Mouse (Mus musculus) T-helper 1 cell (primary cell): ENCODE data around the gene Vav2.

Experiments
- in situ Hi-C: fragments of 300-600 bp; cut with MboI, MseI; formaldehyde crosslinking; loops from one replicate; pipeline ENCODE4 v1.15.1; 2025; ENCODE audit warnings: high pct_unique_total_duplicates

The Vav2 gene

DNA sequence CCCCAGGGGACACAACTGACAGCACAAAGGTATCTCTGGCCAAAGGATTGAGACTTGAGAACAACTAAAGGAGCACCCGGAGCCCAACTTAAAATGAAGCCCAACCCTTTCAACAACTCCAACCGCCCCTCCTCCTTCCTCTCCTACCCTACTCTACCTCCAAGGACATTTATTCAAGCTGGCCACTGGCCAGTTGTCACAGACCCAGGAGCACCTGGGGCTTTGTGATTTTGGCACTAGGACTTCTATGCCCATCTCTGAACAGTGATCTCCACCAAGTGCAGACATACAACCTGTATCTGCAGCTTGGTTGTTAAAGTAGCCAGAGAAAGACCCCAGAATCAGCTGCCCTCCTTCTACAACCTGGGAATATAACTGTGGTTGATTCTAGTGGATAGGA lies 102.1 kb downstream of the Vav2 start:
- in situ Hi-C loops = no loop called here

- in situ Hi-C loops = no loop called here
Observed at GRCm38 (mm10) chr2:27321431-27321875, 105.4 kb downstream of the Vav2 start.

- in situ Hi-C loops = no loop called here
Observed at GRCm38 (mm10) chr2:27320820-27321219, 106.0 kb downstream of the Vav2 start.

DNA sequence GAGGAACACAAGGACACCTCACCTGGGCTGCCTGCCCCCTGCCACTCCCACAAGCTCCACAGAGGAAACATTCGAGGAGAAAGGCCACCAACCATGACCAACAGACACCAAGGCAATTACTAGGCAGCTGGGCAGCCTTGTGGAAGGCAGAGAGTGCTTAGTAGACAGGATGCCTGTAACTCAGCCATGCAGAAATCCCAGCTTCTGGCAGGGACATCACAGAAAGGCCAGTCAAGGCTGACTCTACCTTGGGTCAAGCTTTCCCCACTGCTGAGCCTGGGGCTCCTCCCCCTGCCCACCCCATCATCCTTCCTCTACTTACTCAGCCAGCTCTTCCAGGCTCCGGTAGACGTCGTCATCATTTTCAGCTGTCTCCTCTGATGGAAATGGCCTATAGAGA lies 108.2 kb downstream of the Vav2 start:
- in situ Hi-C loops = no loop called here

GRCm38 (mm10) chr2:27318197-27318596 lies 108.6 kb downstream of the Vav2 start:
- in situ Hi-C loops = no loop called here

DNA sequence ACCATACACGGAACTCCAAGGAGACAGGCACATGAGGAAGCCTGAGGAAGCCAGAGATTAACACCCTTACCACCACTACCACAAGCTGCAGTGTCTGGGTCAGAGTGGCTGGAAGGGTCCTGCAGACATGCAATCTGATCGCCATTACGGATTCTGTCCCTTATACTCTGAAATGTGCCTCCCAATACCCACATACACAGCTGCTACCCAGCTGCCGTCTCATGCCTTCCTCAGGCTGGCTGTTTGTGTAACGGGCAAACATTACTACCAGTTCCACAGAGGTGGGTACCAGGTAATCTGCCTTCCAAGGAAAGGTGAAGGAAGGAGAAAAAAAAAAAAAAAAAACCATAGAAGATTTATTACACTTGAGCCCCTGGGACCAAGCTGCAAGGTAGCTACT lies 110.7 kb downstream of the Vav2 start:
- in situ Hi-C loops = no loop called here

DNA sequence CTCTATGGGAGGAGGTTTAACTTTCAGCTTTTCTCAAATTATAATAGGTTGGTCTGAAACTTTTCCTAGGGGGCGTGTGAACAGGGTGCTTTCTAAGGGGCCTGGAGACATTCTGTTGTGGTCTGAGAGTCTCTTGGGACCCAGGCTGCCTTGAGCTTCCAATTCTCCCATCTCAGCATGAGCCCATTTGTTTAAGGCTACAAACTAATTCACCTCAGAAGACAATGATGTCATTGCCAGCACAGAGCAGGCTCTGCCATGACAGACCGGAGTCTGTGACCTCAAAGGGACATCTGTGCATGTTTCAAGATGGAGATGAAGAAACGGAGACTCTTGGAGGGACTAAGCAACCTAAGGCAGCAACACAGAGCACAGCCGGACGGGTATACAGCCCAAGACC lies 112.6 kb downstream of the Vav2 start:
- in situ Hi-C loops = no loop called here

DNA sequence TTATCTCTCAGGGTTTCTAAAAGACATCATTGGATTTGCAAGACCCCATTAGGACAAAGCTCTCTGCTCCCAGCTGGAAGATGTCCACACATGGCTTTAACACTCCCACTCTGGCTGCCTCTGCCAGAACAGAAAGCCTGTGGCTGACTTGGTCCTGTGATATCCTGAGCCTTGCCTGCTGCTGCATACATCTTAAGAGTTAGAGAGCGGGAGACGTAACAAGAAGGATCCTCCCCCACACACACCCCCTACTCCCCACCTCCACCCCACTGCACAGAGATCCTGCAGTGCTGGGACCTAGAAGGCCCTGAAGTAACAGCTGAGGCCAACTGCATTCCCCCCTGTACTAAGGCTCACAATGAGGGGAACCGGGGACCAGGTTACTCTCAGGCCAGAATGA lies 114.3 kb downstream of the Vav2 start:
- in situ Hi-C loops = no loop called here

- in situ Hi-C loops = no loop called here
Observed at GRCm38 (mm10) chr2:27311606-27312005, 115.2 kb downstream of the Vav2 start.

GRCm38 (mm10) chr2:27310908-27311307 lies 115.9 kb downstream of the Vav2 start:
- in situ Hi-C loops = no loop called here

DNA sequence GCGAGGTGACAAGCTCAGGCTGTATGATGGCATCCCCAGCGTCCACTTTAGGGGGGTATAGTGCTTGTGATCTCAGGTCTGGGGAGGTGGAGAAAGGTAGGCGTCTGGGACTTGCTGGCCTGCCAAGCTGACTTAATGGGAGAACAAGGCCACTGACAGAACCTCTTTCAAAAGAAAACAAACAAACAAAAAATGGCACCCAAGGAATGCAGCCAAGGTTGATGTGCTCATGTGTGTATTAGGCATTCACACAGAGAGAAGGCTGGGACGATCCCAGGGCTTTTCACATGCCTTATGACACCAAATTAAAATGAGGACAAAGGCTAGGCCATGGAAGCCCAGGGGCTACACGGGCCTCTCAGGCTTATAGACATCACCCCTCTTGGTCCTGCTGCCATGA lies 116.6 kb downstream of the Vav2 start:
- in situ Hi-C loops = no loop called here

- in situ Hi-C loops = no loop called here
Observed at GRCm38 (mm10) chr2:27306628-27307027, 120.2 kb downstream of the Vav2 start.

DNA sequence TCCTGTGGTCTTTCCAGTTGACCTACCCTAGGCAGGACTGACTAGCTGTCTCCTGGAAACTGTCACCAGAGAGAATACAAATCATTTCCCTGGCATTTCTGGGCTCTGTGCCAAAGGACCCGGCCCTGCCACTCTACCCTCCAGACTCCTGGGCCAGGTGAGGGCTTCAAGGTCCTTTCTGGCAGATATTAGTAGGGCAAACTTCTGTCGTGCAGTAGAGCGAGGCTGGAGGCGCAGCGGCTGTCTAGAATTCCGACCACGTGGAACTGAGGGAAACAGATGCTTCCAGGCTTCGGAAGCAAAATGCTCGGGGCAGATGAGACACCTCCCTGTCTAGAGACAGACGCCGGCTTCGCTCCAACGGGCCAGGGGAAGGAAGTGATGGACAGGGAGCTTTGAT lies 122.1 kb downstream of the Vav2 start:
- in situ Hi-C loops = no loop called here

DNA sequence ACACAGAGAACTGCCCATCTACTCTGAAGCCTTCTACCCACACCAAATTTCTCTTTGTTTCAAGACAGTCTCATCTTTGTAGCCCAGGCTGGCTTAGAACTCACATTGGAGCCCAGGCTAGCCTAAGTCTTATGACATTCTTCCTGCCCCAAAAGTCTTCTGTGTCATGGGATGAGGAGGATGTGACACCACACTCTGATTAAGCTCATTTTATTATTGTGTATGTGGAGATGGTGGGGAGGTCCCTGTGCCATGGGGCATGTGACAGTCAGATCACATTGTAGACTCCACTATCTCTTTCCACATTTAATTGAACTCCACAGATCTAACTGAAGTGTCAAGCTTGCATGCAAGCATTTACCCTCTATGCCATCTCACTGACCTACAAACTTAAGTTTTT lies 122.8 kb downstream of the Vav2 start:
- in situ Hi-C loops = no loop called here

- in situ Hi-C loops = no loop called here
Observed at GRCm38 (mm10) chr2:27301444-27302111, 125.3 kb downstream of the Vav2 start.

- in situ Hi-C loops = no loop called here
Observed at GRCm38 (mm10) chr2:27300725-27301443, 125.9 kb downstream of the Vav2 start.

- in situ Hi-C loops = no loop called here
Observed at GRCm38 (mm10) chr2:27296656-27297406, 130.0 kb downstream of the Vav2 start.

GRCm38 (mm10) chr2:27294777-27295176 lies 132.1 kb downstream of the Vav2 start:
- in situ Hi-C loops = no loop called here

DNA sequence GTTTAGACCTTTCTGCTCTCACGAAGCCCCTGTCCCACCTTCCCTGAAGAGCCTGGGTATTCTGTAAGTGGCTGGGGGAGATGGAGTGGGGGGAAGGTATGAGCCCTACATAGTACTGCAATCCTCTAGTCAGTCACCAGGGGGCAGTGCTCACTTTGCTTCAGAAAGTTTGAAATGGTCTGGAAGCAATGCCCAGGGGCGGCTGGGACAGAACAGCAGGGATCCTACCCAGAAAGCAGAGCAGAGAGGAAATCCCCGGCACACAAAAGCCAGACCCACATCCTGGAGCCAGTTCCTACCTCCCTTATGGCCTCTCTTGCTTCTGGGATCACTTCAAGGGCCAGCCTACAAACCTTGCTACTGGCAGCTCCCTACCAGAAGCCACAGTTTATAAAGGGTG lies 137.8 kb downstream of the Vav2 start:
- in situ Hi-C loops = no loop called here

DNA sequence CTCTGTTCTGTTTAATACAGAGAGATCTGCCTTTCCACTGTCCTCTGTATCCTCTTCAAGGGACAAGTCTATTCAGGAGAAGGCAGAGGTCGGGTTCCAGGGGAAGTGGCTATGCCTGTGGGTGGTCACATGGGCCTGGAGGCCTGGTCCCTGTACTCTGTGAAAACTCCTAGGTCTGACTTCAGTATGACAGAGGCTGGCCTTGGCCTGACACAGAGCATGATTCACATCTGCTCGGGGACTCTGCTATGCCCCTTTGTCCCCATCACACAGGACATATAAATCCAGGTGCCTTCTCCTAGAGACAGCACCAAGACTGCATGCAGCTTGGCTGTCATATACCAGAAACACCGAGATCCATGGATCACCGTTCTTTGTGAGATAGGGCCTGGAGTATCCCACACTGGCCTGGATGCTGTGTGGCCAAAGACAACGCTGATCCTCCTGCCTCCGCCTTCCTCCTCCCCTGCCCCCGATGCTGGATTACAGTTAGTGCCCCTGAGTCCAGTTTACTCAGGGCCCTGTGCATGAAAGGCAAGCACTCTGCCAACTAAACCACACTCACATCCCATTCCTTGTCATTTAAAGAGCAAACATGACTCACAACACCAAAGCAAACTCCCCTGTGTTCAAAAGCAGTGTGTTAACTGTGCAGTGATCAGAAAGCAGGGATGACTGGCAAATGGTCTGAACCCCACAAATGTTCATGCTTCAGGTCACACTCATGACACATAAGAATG lies 139.7 kb downstream of the Vav2 start:
- in situ Hi-C loops = no loop called here

DNA sequence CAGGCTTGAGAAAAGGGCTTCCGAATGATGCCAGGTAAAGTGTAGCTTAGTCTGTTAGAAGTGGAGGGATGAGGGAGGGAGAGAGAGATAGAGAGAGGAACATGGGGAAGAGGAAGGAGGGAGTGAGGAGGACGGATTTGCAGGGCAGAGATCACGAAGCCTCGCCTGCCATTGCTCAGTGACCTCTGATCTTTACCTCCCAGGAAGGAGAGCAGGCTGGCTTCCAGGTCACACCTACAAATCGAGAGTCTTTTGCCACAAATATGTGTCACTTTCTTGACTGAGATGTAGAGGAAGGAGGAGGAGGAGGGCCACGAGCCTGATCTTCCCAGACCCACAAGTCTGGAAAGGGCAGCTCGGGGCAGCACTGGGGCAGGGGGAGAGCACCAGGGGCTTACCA lies 142.4 kb downstream of the Vav2 start:
- in situ Hi-C loops = loop anchor here (5.0 kb wide), 1 partner anchor 143 kb away; the partner anchor contains the start of gene Vav2

DNA sequence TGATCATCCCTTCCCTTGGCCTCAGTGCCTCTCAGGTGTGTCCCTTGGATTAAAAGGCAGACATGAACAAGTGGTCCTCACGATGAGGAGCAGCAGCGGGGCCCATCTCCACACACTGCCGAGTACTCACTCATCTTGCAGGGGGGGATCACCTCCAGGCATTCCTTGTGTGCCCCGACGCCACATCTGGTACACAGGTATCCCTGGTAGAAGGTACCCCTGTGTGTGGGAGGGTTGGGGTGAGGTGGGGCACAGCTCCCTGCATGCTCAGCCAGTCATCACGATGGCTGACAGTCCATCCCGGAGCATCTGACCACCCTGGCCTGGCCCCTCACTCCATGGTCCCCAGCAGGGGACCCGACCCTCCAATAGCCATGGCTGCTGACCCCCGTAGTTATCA lies 145.1 kb downstream of the Vav2 start:
- in situ Hi-C loops = loop anchor here (5.0 kb wide), 1 partner anchor 146 kb away; the partner anchor contains the start of gene Vav2
